In genomic region chr5:90364526-90364925, GRCm38 (mm10) we compare ENCODE assay signal across 1 mouse cellular context.
A peak's percentile ranks its signal among the peaks of the same experiment; 100 is the strongest.
TF ChIP-seq lines count a peak whose summit lies in the region.

No protein-coding gene starts in this region.

TF ChIP-seq in CH12.LX, 34 proteins besides CTCF, POLR2A, EP300 and RAD21 (continued from another document):
- no peak for TF ChIP-seq GABPA (IDR thresholded peaks at IDR 0.05; ENCODE audit: insufficient replicate concordance, low read depth, low read length)
- TF ChIP-seq JUN (IDR thresholded peaks at IDR 0.05; ENCODE audit: insufficient read depth, low read depth, low read length): no peak
- no peak for TF ChIP-seq NRF1 (IDR thresholded peaks at IDR 0.05; ENCODE audit: low read depth, low read length)
- TF ChIP-seq MYC (IDR thresholded peaks at IDR 0.05; ENCODE audit: low read depth, low read length): 0 out of 2 replicates have a peak, but pooled peaks have one; percentile 36
TF ChIP-seq in CH12.LX: peak in this region for 3.
